Mouse (Mus musculus) neutrophil, adult 5-6 weeks (primary cell): Measurements from ENCODE around the gene Defb30. TPM values are rescaled to one million over a fixed set of nuclear protein-coding genes. Genes with fewer than 3 reads are reported as not detected.

Experiments used
- total RNA-seq: library from RNA; stranded (forward); fragments of 200-1000 nt; gene quantifications from 2 replicates; pipeline ENCODE4 v1.2.3, GENCODE M21; 2017

Defb30 gene
- total RNA-seq, 1 experiment from 2014 or later: not detected

Other genes with a start within 250 kb of the Defb30 start
- gene Wdfy2, start 212.3 kb downstream of the Defb30 start, total RNA-seq: 46.4 and 48.5 TPM in 2 replicates
- gene Defb48, start 65.5 kb downstream of the Defb30 start, total RNA-seq: not detected in 2 replicates
- not detected in 2 replicates for gene Defb47, start 51.9 kb downstream of the Defb30 start, total RNA-seq
- not detected in 2 replicates for gene Defb43, start 38.2 kb downstream of the Defb30 start, total RNA-seq
- gene Defb42, start 3.0 kb downstream of the Defb30 start, total RNA-seq: not detected in 2 replicates